Mouse (Mus musculus): ENCODE data around the gene Tfdp1.

Gene Tfdp1

GRCm38 (mm10) chr8:13353155-13353833 is 14.7 kb downstream of the Tfdp1 start:
- no peak for DNase-seq

GRCm38 (mm10) chr8:13353883-13354282 is 15.3 kb downstream of the Tfdp1 start:
- DNase-seq, result no peak

DNA sequence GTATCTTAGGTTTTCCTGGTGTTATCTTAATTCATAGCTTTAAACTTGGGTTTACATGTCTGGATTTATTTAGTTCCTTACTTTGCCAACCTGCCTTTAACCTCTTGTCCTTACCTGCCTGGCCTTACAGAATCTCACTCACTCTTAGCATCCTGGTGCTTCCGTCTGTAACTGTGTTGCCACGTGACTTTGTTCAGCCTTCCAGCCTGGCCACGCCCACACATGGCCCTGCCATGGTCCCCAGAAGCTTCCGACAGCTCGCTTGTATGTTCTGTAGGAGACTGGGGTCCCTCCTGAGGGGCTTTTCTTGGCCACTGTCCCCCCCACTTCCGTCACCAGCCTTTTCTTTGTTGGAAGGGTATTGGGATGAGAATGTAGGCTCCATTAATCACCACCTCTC is 17.7 kb downstream of the Tfdp1 start:
- DNase-seq, result no peak

GRCm38 (mm10) chr8:13356681-13357080 is 18.1 kb downstream of the Tfdp1 start:
- DNase-seq, result no peak

- no peak for DNase-seq
Observed at GRCm38 (mm10) chr8:13360213-13360612, 21.7 kb downstream of the Tfdp1 start.

GRCm38 (mm10) chr8:13361865-13362264 is 23.3 kb downstream of the Tfdp1 start:
- peak in 1 of 2 experiments; percentile 20 for DNase-seq

DNA sequence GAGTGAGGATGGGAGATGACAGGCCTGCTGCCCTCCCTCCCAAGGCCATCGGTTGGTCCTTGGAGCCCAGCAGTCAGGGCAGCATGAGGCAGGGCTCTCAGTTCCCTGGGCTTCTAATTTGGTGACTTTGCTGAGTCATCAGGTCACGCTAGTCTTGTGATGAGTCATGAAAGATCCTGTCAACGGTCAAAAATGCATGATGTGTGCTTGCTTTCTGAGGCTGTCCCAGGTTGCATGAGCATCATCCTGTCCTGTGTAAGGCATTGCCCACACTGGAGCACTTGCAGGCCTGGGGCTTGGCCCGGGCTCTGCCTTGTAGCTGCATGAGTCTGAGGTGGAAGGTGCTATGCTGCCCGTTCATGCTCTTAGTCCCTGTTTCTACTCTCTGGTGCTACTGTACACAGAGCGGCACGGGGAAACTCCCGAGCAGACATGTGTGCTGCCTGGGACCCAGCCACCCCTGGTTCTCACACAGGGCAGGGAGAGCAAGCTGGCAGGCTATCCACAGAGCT is 34.7 kb downstream of the Tfdp1 start:
- DNase-seq, result no peak

DNA sequence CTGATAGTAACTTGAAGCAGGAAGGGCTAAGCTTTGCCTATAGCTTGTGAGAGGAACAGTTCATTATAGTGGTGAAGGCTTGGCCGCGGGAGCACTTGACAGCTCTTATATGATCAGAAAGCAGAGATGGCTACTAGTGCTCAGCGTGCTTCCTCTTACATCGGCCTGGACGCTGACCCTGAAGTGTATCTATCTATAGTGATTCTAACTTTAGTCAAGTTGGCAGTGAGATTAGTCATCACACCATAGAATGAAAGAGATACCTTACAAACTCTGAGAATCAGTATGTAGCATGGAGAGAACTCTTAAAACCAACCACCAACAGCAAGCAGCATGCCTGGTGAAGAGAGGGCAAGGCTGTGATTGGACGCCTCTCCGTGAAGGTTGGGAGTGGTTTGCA is 43.1 kb downstream of the Tfdp1 start:
- DNase-seq, result no peak

GRCm38 (mm10) chr8:13382536-13382935 is 44.0 kb downstream of the Tfdp1 start:
- no peak for DNase-seq

GRCm38 (mm10) chr8:13382999-13383398 is 44.4 kb downstream of the Tfdp1 start:
- no peak for DNase-seq

GRCm38 (mm10) chr8:13386366-13386765 is 47.8 kb downstream of the Tfdp1 start:
- no peak for DNase-seq

DNA sequence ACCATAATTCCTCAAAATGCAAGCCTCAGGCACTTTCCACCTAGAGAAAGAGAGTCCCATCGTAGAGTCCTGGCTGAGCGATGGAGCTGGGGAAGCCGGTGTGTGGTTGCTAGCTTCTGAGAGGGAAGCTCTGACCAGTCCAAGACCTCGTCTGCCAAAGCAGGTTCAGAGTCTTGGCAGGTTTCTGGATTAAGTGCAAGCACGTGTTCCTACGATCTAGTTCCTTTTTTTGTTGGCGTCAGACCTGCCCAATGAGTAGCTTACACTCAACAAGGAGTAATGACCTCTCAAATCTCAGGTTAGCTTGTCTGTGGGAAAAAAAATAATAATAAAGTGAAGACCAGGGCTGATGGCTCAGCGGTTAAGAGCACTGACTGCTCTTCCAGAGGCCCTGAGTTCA is 49.2 kb downstream of the Tfdp1 start:
- DNase-seq, result no peak

- DNase-seq, result no peak
Observed at GRCm38 (mm10) chr8:13388744-13389143, 50.2 kb downstream of the Tfdp1 start.

DNA sequence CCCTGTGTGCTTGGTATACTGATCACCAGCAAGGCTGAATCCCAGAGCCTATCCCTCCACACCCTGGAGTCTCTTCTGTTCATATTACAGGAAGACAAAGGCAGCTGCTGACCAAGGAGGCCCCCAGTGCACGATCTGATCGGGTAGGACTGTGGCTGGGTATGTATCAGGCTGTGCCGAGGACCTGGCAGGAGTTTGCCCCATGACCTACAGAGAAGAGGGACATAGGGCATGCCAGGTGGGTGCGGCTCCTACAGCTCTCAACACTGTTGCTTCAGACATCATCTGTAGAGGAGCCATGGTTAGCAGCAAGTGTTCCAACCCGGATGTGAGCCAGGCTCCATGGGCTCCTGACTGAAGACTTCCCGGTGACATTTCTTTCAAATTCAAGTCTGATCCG is 55.3 kb downstream of the Tfdp1 start:
- no peak for DNase-seq

DNA sequence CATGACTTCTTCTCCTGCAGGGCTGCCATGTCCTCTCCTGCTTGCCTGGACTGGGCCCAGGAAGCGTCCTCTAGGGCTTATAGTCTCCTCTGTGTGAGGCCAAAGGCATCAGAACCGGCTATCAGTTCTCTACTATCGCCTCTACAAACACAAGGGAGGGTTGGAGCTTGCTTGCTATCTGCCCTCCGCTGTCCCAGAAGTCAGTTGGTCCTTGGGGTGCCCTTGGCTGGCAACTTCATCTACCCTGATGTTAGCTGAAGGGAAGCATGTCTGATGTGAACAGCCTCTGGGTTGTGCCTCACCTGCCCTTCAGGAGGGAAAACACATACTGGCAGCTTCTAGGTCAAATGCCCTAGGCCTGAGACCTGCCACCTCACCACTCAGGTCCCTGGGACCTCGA is 58.2 kb downstream of the Tfdp1 start, which contains the start of gene Atp4b:
TSS of gene Atp4b (minus strand) at position 101 of the 400 bp plus-strand sequence.
- DNase-seq, result no peak

DNA sequence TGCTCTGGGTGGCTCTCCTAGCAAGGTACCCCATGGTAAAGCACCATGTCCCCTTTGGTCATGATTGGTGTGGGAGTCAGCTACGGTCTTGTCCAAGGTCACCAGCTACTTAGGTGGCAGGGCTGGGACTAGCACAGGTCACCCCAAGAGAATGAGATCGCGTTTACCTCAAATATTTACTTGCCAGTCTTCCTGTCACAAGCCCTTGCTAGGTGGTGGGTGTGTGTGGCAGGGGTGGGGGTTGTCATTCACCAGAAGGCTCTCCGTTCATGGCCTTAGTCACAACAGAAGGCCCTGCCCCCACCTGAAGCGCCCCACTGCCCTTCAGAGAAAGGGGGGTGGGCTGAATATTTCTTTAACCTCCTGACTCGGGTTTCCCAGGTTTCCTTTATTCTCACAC is 65.0 kb downstream of the Tfdp1 start:
- DNase-seq, result no peak

GRCm38 (mm10) chr8:13404666-13405131 is 66.1 kb downstream of the Tfdp1 start, which contains the start of gene Grk1:
Grk1 (plus strand) TSS chr8:13405081.
- DNase-seq, result no peak

GRCm38 (mm10) chr8:13406011-13406410 is 67.5 kb downstream of the Tfdp1 start:
- DNase-seq, result no peak

GRCm38 (mm10) chr8:13411597-13411996 is 73.0 kb downstream of the Tfdp1 start:
- DNase-seq, result peak; percentile 68 to 69

DNA sequence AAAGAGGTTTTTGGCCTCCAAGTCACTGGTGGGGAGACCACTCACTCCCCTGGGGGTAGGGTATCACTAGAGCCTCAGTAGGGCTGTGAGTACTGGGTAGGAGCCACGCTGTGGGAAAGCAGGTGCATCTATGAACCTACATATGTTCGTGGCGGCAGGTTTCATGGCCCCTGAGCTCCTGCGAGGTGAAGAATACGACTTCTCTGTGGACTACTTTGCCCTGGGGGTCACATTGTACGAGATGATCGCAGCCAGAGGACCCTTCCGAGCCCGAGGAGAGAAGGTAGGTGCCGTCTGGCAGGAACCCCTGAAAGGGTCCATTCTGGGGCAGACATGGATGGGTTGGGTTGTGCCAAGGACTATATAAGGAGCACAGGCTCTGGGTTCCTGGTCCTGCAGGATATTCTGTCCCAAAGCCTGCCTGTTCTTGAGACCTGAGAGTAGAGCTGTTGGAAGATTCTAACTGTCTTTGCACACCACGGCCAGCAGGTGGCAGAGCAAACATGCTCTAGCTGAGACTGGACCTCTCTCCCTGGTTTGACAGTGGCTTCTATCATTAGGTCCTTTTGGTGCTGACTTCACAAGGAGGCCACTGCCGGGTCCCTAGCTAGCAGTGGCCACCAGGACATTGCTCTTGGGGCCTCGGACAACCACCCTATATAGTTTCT is 74.5 kb downstream of the Tfdp1 start:
- peak; percentile 59 to 65 for DNase-seq

DNA sequence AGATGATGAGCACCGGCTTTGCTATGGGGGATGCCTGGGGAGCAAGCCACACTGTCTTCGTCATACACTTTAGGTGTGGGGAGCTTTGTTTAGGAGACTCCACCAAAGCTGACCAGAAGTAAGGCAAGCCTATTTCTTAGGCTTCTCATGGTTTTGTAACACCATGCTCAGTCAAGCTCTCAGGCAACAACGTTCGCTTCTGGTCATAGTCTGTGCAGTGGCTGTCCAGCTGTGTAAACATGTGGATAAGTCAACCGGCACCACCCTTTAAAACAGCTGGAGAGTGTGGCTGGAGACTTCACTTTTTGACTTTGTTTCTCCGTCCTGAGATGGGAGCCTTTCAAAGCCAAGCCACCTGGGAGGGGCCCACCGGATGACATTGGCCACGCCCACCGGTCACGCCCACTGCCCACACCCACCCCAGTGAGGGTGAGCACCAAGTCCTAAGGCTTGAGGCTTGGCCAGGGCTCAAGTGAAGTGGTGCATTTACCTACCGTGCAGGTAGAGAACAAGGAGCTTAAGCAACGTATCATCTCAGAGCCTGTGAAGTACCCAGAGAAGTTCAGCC is 75.4 kb downstream of the Tfdp1 start:
- DNase-seq, result peak; percentile 41 to 60

- no peak for DNase-seq
Observed at GRCm38 (mm10) chr8:13415879-13416278, 77.3 kb downstream of the Tfdp1 start.

GRCm38 (mm10) chr8:13419111-13419639 is 80.6 kb downstream of the Tfdp1 start:
- no peak for DNase-seq

All from thymus, postnatal 36 days (tissue).